Comparison of ENCODE assay signal across 9 mouse cellular contexts in the genomic region with DNA sequence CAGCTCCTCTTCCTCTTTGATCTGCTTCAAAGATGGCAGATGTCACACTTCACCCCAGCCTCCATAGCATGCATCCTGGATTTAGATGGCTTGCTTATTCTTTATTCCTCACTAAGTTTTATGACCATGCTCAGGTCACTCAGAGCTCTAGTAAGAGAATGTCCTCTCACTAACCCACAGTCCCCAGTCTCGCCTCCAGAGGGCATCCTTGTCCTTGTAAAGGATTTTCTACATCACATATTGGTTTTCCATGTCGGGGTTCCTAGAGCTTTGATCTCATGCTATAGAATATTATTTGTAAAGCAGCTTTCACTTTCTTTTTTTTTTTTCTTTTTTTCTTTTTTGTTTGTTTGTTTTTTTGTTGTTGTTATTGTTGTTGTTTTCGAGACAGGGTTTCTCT. TPM values are rescaled to one million over a fixed set of nuclear protein-coding genes. Genes with fewer than 3 reads are reported as not detected.
DNase-seq lines count a peak whose midpoint lies in the region; ATAC-seq and TF ChIP-seq lines count a peak whose summit lies in the region.
"Had no signal": no experiment of that assay in that cellular context is flagged by ENCODE, and none has a peak within 500 bp of the region (broad histone marks: within the 10 kb centered on the region; RNA-seq: fewer than 3 reads in every experiment).

No protein-coding gene starts in this region.

- H3K27me3 ChIP-seq in intestine, postnatal 0 days (replicated peaks; ENCODE audit: control insufficient read depth, insufficient read depth, low read length), result no peaks in the 10 kb centered on the region
- H3K27me3 ChIP-seq in intestine, embryonic 15.5 days (replicated peaks), result no peaks in the 10 kb centered on the region
- H3K27me3 ChIP-seq in G1E (ENCODE audit: insufficient read depth, low read length), result no peaks in the 10 kb centered on the region
- H3K27me3 ChIP-seq in neural tube, embryonic 11.5 days (ENCODE audit: control insufficient read depth, insufficient read depth, low read length), result no peaks in the 10 kb centered on the region
- H3K27me3 ChIP-seq in forebrain, embryonic 12.5 days, result no peaks in the 10 kb centered on the region
- H3K27me3 ChIP-seq: embryonic facial prominence, embryonic 12.5 days; limb, embryonic 13.5 days had no signal

- ATAC-seq in intestine, postnatal 0 days, result no peak
- no peak for ATAC-seq in intestine, embryonic 15.5 days
- ATAC-seq in G1E (ENCODE audit: extremely low read depth, insufficient number of reproducible peaks, low FRiP score, poor library complexity, severe bottlenecking), result no peak
- no peak for ATAC-seq in neural tube, embryonic 11.5 days (ENCODE audit: insufficient read depth, low FRiP score, low TSS enrichment)
- ATAC-seq in forebrain, embryonic 12.5 days (ENCODE audit: low FRiP score), result no peak

- H3K36me3 ChIP-seq in intestine, postnatal 0 days (ENCODE audit: control insufficient read depth, insufficient read depth), result peaks cover 51% of the 10 kb centered on the region
- peaks cover 17% of the 10 kb centered on the region; the same call in 1 of the 2 replicates for H3K36me3 ChIP-seq in intestine, embryonic 15.5 days
- H3K36me3 ChIP-seq in G1E (replicated peaks), result peaks cover 83% of the 10 kb centered on the region
- H3K36me3 ChIP-seq in neural tube, embryonic 11.5 days (ENCODE audit: control insufficient read depth, insufficient read depth, low read length), result no peaks in the 10 kb centered on the region; the same call in 1 of the 2 replicates
- H3K36me3 ChIP-seq in forebrain, embryonic 12.5 days (replicated peaks), result peaks cover 49% of the 10 kb centered on the region

- peak; percentile 57 for TF ChIP-seq CTCF in intestine, postnatal 0 days (IDR thresholded peaks at IDR 0.05; ENCODE audit: low read depth)
- TF ChIP-seq CTCF in G1E (IDR thresholded peaks at IDR 0.05; ENCODE audit: low read depth, low read length), result peak; percentile 39; the same call in 1 of the 2 replicates

- 84% methylated on average over 3 of the region's 3 CpGs for WGBS in intestine, postnatal 0 days
- 75% methylated on average over 3 of the region's 3 CpGs for WGBS in intestine, embryonic 15.5 days
- WGBS in neural tube, embryonic 11.5 days, result 77% methylated on average over 3 of the region's 3 CpGs
- WGBS in forebrain, embryonic 12.5 days, result 74% methylated on average over 3 of the region's 3 CpGs

- H3K9ac ChIP-seq in intestine, postnatal 0 days (ENCODE audit: low read depth, low read length), result no peak overlapping the region
- H3K9ac ChIP-seq in intestine, embryonic 15.5 days, result no peak overlapping the region
- no peak overlapping the region for H3K9ac ChIP-seq in neural tube, embryonic 11.5 days (ENCODE audit: low read length)
- H3K9ac ChIP-seq in forebrain, embryonic 12.5 days, result no peak overlapping the region
- H3K9ac ChIP-seq: embryonic facial prominence, embryonic 12.5 days; limb, embryonic 13.5 days had no signal

- H3K9me3 ChIP-seq in intestine, postnatal 0 days (ENCODE audit: control insufficient read depth), result no peaks in the 10 kb centered on the region
- H3K9me3 ChIP-seq in intestine, embryonic 15.5 days, result no peaks in the 10 kb centered on the region
- H3K9me3 ChIP-seq in G1E (replicated peaks), result no peaks in the 10 kb centered on the region
- no peaks in the 10 kb centered on the region for H3K9me3 ChIP-seq in neural tube, embryonic 11.5 days (ENCODE audit: control insufficient read depth, low read length)
- no peaks in the 10 kb centered on the region for H3K9me3 ChIP-seq in forebrain, embryonic 12.5 days
- H3K9me3 ChIP-seq: embryonic facial prominence, embryonic 12.5 days; limb, embryonic 13.5 days had no signal

- no peak overlapping the region for H3K4me3 ChIP-seq in intestine, postnatal 0 days (ENCODE audit: low read depth, low read length)
- no peak overlapping the region for H3K4me3 ChIP-seq in intestine, embryonic 15.5 days (replicated peaks)
- no peak overlapping the region for H3K4me3 ChIP-seq in G1E (ENCODE audit: low read depth, low read length)
- H3K4me3 ChIP-seq in neural tube, embryonic 11.5 days (ENCODE audit: low read depth, low read length), result no peak overlapping the region
- no peak overlapping the region for H3K4me3 ChIP-seq in forebrain, embryonic 12.5 days (replicated peaks)
- H3K4me3 ChIP-seq: embryonic facial prominence, embryonic 12.5 days; limb, embryonic 13.5 days had no signal

- peak; percentile 38 to 53 for DNase-seq in B cell, adult 2 months
- DNase-seq in G1E (ENCODE audit: low spot score), result peak; percentile 10
- peak; percentile 80 for DNase-seq in kidney, postnatal 10 days
- DNase-seq in neural tube, embryonic 11.5 days (ENCODE audit: low spot score), result peak; percentile 51

- no peak overlapping the region for H3K4me2 ChIP-seq in intestine, postnatal 0 days (replicated peaks; ENCODE audit: low read depth)
- H3K4me2 ChIP-seq in intestine, embryonic 15.5 days (replicated peaks), result no peak overlapping the region
- no peak overlapping the region for H3K4me2 ChIP-seq in neural tube, embryonic 11.5 days (ENCODE audit: low read depth)
- H3K4me2 ChIP-seq in forebrain, embryonic 12.5 days, result no peak overlapping the region
- H3K4me2 ChIP-seq: embryonic facial prominence, embryonic 12.5 days; limb, embryonic 13.5 days had no signal

- H3K4me1 ChIP-seq in intestine, postnatal 0 days (replicated peaks; ENCODE audit: control insufficient read depth, insufficient read depth, low read length), result no peaks in the 10 kb centered on the region
- no peaks in the 10 kb centered on the region for H3K4me1 ChIP-seq in intestine, embryonic 15.5 days (replicated peaks)
- no peaks in the 10 kb centered on the region; the same call in 1 of the 2 replicates for H3K4me1 ChIP-seq in G1E (ENCODE audit: insufficient read depth, low read depth, low read length)
- no peaks in the 10 kb centered on the region for H3K4me1 ChIP-seq in neural tube, embryonic 11.5 days (ENCODE audit: control insufficient read depth, insufficient read depth, low read length)
- H3K4me1 ChIP-seq in forebrain, embryonic 12.5 days, result no peaks in the 10 kb centered on the region
- H3K4me1 ChIP-seq: embryonic facial prominence, embryonic 12.5 days; limb, embryonic 13.5 days had no signal

- H3K27ac ChIP-seq in intestine, postnatal 0 days (ENCODE audit: low read depth, low read length), result no peak overlapping the region
- no peak overlapping the region for H3K27ac ChIP-seq in intestine, embryonic 15.5 days
- H3K27ac ChIP-seq in neural tube, embryonic 11.5 days (ENCODE audit: low read depth, low read length), result no peak overlapping the region
- H3K27ac ChIP-seq in forebrain, embryonic 12.5 days, result no peak overlapping the region
- H3K27ac ChIP-seq: embryonic facial prominence, embryonic 12.5 days; limb, embryonic 13.5 days had no signal

RNA-seq across cellular contexts. Expression of a gene that starts 19.4 kb away (rescaled TPM):
- 2.3 and 3.4 TPM in 2 replicates for polyA plus RNA-seq in intestine, postnatal 0 days (2015; fragmentation: Nextera tagmentation; extraction: Ambion mirVana)
- polyA plus RNA-seq in intestine, embryonic 15.5 days (2015; fragmentation: Nextera tagmentation; extraction: Ambion mirVana), result 3.1 and 3.2 TPM in 2 replicates
- total RNA-seq in G1E (2014; fragmentation: Nextera tagmentation) (95.9 and 117 TPM in 2 replicates), G1E (2017) (129 and 140 TPM in 2 replicates)
- polyA plus RNA-seq in G1E (2012), result 69.8 and 70.0 TPM in 2 replicates
- polyA plus RNA-seq in neural tube, embryonic 11.5 days (2014; fragmentation: Nextera tagmentation; extraction: Ambion mirVana), result 2.0 and 2.3 TPM in 2 replicates
- polyA plus RNA-seq in forebrain, embryonic 12.5 days (2016; fragmentation: Nextera tagmentation; extraction: Ambion mirVana), result 2.2 and 2.5 TPM in 2 replicates

RNA-seq across cellular contexts. Expression of a gene that starts 53.8 kb away (rescaled TPM):
- polyA plus RNA-seq in intestine, postnatal 0 days (2015; fragmentation: Nextera tagmentation; extraction: Ambion mirVana), result 5.9 and 6.1 TPM in 2 replicates
- polyA plus RNA-seq in intestine, embryonic 15.5 days (2015; fragmentation: Nextera tagmentation; extraction: Ambion mirVana), result 6.3 and 7.0 TPM in 2 replicates
- total RNA-seq in G1E (2014; fragmentation: Nextera tagmentation) (51.5 and 58.6 TPM in 2 replicates), G1E (2017) (36.0 and 37.1 TPM in 2 replicates)
- polyA plus RNA-seq in G1E (2012), result 10.3 and 13.7 TPM in 2 replicates
- 11.1 and 11.2 TPM in 2 replicates for polyA plus RNA-seq in neural tube, embryonic 11.5 days (2014; fragmentation: Nextera tagmentation; extraction: Ambion mirVana)
- 11.2 and 12.7 TPM in 2 replicates for polyA plus RNA-seq in forebrain, embryonic 12.5 days (2016; fragmentation: Nextera tagmentation; extraction: Ambion mirVana)

Comparison
In these comparisons a context has a peak if more than half of its experiments do, and no peak if none do; other contexts are left out.
1. DNase-seq: peak in every context shown above with its lines; median percentile 80 in kidney, postnatal 10 days; 51 in neural tube, embryonic 11.5 days; 46 in B cell, adult 2 months; 10 in G1E.
2. RNA of a gene that starts 19.4 kb away (polyA plus RNA-seq): 69.8 to 70.0 TPM in G1E; 3.1 to 3.2 TPM in intestine, embryonic 15.5 days, 2.2 to 2.5 TPM in forebrain, embryonic 12.5 days, 2.3 to 3.4 TPM in intestine, postnatal 0 days and 2.0 to 2.3 TPM in neural tube, embryonic 11.5 days; every median in the first group is over 10 times any median in the second.